Mouse (Mus musculus) lung, adult 2 months (tissue): ENCODE measurements at regions not wholly inside any gene's neighbourhood (a gene's known extent, or its start where the extent isn't known, plus 50 kb on each side); places are given as distances from the start of the nearest gene placed in this dataset.

ENCODE experiments used
- CTCF ChIP-seq: fragments of 200-500 bp; IDR thresholded peaks from 2 replicates; pipeline ENCODE4 v1.5.1; 2011; ENCODE audit warnings: mild to moderate bottlenecking, low read length, control low read depth; ENCODE audit not compliant: insufficient read depth
- POLR2A ChIP-seq: fragments of 200-500 bp; IDR thresholded peaks from 2 replicates; pipeline ENCODE4 v1.6.1; 2011; ENCODE audit warnings: low read depth, mild to moderate bottlenecking, control low read depth, low read length, borderline replicate concordance; ENCODE audit errors: extremely low read depth

- TF ChIP-seq CTCF (no peak), POLR2A (no peak)
Observed at GRCm38 (mm10) chr3:50983962-50984765, 240.1 kb upstream of the Noct start.
